Mouse (Mus musculus): ENCODE results near the gene Gzma. TPM values are rescaled to one million over a fixed set of nuclear protein-coding genes. Genes with fewer than 3 reads are reported as not detected.

The Gzma gene
- 0.13 and 0.51 TPM in 2 replicates for polyA plus RNA-seq (2012; rRNA removed)

DNA sequence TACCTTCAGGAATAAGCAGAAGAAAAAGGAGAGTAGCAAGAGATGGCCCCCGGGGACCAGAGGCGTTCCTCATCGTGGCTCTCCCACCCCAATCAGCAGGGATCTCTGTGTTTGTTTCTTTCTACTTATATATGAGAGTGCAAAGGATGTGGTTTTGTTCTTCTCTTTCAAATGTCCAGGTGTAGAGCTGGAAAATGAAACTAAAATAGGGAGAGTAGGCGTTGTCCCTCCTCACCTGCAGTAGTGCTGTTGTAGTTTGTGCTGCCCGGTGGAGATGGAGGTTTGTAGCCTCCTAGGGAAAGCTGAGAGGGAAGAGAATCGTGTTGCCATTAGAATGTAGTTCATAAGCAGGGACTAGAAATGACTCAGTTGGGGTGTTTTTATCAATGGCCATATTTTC, at the start of gene Gzma:
Gene Gzma, minus strand, starts transcription at position 103 of the 400 bp plus-strand sequence.
- Histone ChIP-seq H3K27ac (ENCODE audit: insufficient read depth, low read length) (no peak within 1 kb of the TSS), H3K4me1 (ENCODE audit: control insufficient read depth, insufficient read depth, low read length) (no peaks in the 10 kb centered on the region), H3K4me3 (ENCODE audit: insufficient read depth, low read length) (no peak within 1 kb of the TSS)
- TF ChIP-seq CTCF (IDR thresholded peaks at IDR 0.05; ENCODE audit: extremely low read depth, insufficient read depth, low read length) (no peak), POLR2A (IDR thresholded peaks at IDR 0.05; ENCODE audit: extremely low read depth, insufficient read depth, low read length) (no peak)

DNA sequence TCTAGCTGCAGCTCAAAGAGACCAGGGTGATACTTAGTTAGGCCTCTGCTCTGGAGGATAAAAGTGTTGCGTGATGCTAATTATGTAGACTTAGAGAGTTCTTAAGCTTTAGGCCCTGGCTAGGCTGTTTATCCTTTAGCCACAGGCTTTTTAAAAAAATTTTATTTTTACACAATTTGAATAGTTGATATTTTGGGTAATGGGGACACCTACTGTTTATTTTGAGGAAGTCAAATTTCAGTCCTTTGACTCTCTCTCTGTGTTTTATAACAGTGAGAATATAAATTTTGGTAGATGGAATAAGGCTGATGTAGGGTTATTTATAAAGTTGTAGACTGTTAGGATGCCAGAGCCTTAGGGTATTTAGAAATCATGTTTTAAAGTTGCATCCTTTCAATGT, 38.8 kb upstream of the Gzma start:
- Histone ChIP-seq H3K4me1 (ENCODE audit: control insufficient read depth, insufficient read depth, low read length) (no peaks in the 10 kb centered on the region), H3K4me3 (ENCODE audit: insufficient read depth, low read length) (no peak overlapping the region), H3K27ac (ENCODE audit: insufficient read depth, low read length) (no peak overlapping the region)
- TF ChIP-seq POLR2A (IDR thresholded peaks at IDR 0.05; ENCODE audit: extremely low read depth, insufficient read depth, low read length) (no peak), CTCF (IDR thresholded peaks at IDR 0.05; ENCODE audit: extremely low read depth, insufficient read depth, low read length) (no peak)

DNA sequence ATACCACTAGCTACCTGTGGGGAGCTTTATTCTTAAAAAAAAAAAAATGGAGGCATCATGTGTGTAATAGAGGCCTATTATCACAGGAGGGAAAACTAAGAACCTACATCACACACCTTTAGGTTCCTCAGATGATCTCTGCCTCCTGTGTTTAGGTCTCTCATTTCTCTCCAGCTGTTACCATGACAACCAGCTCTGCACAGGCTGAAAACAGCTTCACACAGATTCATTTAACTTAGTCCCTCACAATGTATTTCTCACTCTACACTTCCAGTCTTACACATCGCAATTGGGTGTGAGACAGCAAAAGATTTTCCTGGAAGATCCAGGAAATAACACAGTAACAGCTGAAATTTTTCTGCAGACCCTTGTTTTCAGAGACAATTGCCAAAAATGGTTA, 29.2 kb upstream of the Gzma start:
- TF ChIP-seq POLR2A (IDR thresholded peaks at IDR 0.05; ENCODE audit: extremely low read depth, insufficient read depth, low read length) (no peak), CTCF (IDR thresholded peaks at IDR 0.05; ENCODE audit: extremely low read depth, insufficient read depth, low read length) (no peak)
- no peak overlapping the region for H3K4me3 ChIP-seq (ENCODE audit: insufficient read depth, low read length)
- no peaks in the 10 kb centered on the region for H3K4me1 ChIP-seq (ENCODE audit: control insufficient read depth, insufficient read depth, low read length)
- H3K27ac ChIP-seq (ENCODE audit: insufficient read depth, low read length), result no peak overlapping the region

DNA sequence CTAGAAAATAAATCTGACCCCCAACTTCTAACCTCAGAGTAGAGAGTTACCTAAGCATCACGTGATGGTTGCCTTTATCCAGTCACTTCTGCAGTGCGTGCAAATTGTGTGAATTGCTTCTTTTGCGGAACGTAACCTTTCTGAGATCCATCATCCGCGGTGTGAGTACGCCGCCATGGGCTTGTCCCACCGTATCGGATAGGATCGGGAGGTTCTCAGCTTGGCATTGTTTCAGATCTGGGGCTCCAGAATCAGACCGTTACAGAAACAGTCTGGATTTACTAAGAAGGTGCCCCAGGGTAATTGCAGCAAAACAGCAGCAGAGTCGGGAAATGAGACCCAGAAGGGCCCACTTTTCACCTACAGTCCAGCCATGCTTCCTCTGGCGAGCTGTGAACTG, 20.5 kb upstream of the Gzma start:
- H3K4me1 ChIP-seq (ENCODE audit: control insufficient read depth, insufficient read depth, low read length), result no peaks in the 10 kb centered on the region
- no peak overlapping the region for H3K4me3 ChIP-seq (ENCODE audit: insufficient read depth, low read length)
- H3K27ac ChIP-seq (ENCODE audit: insufficient read depth, low read length), result no peak overlapping the region
- TF ChIP-seq CTCF (IDR thresholded peaks at IDR 0.05; ENCODE audit: extremely low read depth, insufficient read depth, low read length) (no peak), POLR2A (IDR thresholded peaks at IDR 0.05; ENCODE audit: extremely low read depth, insufficient read depth, low read length) (no peak)

DNA sequence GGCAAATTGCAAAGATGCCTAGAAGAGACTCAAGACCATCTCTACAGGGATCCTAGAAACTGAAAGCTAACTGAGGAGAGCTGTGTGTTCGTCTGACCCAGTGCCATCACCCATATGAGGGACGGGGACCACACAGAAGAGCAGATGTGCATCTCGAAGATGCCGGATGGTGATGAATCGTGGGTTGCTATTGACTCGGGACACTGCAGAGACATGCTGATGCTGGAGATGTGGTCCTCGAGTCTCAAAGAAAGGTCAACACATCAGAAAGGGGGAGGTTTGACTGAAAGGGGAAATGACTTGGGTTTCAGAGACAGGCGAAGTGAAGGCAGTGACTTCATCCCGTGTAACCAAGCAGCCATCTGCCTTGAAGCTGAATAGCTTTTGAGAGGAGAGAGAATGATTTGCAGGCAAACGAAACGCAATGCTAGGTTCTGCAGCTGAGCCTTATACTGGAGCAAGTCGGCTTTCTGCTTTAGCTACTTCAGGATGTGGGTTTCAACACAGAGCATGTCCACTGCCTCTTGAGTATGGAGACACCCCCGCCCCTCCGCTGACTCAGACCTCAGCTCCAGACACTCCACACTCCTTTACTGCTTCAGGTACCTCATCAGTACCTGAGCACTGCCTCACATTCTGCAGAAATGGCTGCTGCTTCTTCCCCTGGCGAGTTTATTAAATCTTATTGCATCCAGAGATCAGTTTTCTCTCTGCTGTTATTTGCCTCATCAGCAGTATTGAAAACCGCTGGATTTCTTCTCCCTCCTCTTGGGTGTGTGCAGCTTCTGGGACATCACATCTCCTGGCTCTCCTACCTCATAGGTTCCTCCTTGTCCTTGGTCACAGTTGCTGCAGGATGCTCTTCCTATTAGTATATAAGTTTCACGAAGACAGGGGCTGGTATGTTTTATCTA, 19.8 kb upstream of the Gzma start:
- Histone ChIP-seq H3K4me1 (ENCODE audit: control insufficient read depth, insufficient read depth, low read length) (no peaks in the 10 kb centered on the region), H3K4me3 (ENCODE audit: insufficient read depth, low read length) (no peak overlapping the region), H3K27ac (ENCODE audit: insufficient read depth, low read length) (no peak overlapping the region)
- TF ChIP-seq CTCF (IDR thresholded peaks at IDR 0.05; ENCODE audit: extremely low read depth, insufficient read depth, low read length) (no peak), POLR2A (IDR thresholded peaks at IDR 0.05; ENCODE audit: extremely low read depth, insufficient read depth, low read length) (no peak)

DNA sequence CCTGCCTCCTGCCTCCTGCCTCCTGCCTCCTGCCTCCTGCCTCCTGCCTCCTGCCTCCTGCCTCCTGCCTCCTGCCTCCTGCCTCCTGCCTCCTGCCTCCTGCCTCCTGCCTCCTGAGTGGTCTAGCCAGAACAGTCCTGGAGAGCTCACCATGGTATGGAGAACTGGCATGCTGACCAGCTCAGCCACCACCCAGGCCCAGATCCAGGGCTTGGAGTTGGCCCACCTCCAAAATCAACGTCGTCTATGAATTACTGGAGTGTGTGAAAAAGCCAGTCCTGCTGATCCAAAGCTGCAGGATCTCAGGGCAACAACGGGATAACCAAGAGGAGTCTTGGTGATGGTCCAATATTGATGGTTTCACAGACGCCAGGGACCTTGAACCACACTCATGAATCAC, 18.2 kb upstream of the Gzma start:
- Histone ChIP-seq H3K27ac (ENCODE audit: insufficient read depth, low read length) (no peak overlapping the region), H3K4me3 (ENCODE audit: insufficient read depth, low read length) (no peak overlapping the region), H3K4me1 (ENCODE audit: control insufficient read depth, insufficient read depth, low read length) (no peaks in the 10 kb centered on the region)
- TF ChIP-seq CTCF (IDR thresholded peaks at IDR 0.05; ENCODE audit: extremely low read depth, insufficient read depth, low read length) (no peak), POLR2A (IDR thresholded peaks at IDR 0.05; ENCODE audit: extremely low read depth, insufficient read depth, low read length) (no peak)

DNA sequence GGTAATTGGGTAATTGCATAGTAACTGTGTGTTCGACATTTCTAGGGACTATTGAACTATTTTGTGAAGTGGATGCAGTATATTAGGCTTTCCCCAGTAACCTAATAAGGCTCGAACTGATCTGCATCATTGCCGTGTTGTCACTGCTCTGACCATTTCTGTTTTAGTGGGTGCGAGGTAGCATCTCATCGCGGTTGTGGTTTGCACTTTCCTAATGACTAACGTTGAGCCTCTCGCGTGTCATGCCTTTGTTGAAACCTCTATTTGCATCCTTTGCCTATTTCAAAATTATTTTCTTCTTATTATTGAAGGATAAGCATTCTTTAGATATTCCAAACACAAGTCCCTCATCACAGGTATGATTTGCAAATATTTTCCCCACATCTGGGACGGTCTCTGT, 4.0 kb upstream of the Gzma start:
- Histone ChIP-seq H3K4me3 (ENCODE audit: insufficient read depth, low read length) (no peak overlapping the region), H3K27ac (ENCODE audit: insufficient read depth, low read length) (no peak overlapping the region), H3K4me1 (ENCODE audit: control insufficient read depth, insufficient read depth, low read length) (no peaks in the 10 kb centered on the region)
- TF ChIP-seq POLR2A (IDR thresholded peaks at IDR 0.05; ENCODE audit: extremely low read depth, insufficient read depth, low read length) (no peak), CTCF (IDR thresholded peaks at IDR 0.05; ENCODE audit: extremely low read depth, insufficient read depth, low read length) (no peak)

DNA sequence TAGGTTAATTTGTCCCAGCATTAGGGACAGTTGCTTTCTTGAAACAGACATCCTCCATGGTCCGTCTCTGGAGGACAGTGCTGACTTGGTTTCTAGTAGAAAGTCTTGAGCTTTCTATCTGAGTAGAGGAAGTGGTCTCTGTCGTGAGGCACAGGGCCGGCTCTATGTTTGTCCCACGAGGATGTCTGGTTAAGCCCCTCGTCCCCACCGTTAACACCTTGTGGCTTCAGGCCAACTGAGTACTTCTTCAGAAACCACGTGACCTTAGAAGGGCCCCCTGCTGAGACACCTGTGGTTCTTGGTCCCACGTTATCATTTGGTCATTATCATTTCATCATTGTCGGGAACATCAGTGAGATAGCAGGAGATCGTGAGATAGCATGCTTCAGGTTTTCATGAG, 1.0 kb upstream of the Gzma start:
- Histone ChIP-seq H3K4me3 (ENCODE audit: insufficient read depth, low read length) (no peak overlapping the region), H3K4me1 (ENCODE audit: control insufficient read depth, insufficient read depth, low read length) (no peaks in the 10 kb centered on the region)
- TF ChIP-seq CTCF (IDR thresholded peaks at IDR 0.05; ENCODE audit: extremely low read depth, insufficient read depth, low read length), result no peak
- TF ChIP-seq POLR2A (IDR thresholded peaks at IDR 0.05; ENCODE audit: extremely low read depth, insufficient read depth, low read length), result no peak

DNA sequence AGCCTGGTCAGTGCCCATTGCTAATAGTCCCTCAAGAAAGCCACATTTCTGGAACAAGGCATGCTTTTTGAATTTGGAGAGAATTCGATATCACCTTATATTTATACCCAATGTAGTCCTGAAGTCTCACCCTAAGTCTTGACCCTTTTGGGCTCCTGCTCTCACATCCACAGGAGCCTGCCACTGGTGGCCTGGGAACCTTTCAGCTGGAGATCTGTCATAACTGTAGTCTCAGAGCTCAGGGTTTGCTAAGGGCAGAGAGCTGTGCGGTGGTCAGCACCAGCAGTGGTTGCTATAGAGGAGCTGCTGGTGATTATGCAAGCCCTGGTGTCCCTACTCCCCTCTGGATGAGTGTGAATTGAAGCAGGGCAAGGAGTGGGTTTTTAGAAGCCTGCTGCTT, 2.4 kb downstream of the Gzma start:
- H3K27ac ChIP-seq (ENCODE audit: insufficient read depth, low read length), result no peak overlapping the region
- TF ChIP-seq POLR2A (IDR thresholded peaks at IDR 0.05; ENCODE audit: extremely low read depth, insufficient read depth, low read length), result no peak
- TF ChIP-seq CTCF (IDR thresholded peaks at IDR 0.05; ENCODE audit: extremely low read depth, insufficient read depth, low read length), result no peak
- H3K4me1 ChIP-seq (ENCODE audit: control insufficient read depth, insufficient read depth, low read length), result no peaks in the 10 kb centered on the region
- H3K4me3 ChIP-seq (ENCODE audit: insufficient read depth, low read length), result no peak overlapping the region

More for the DNA sequence above, 1.0 kb upstream of the Gzma start:
- no peak overlapping the region for H3K27ac ChIP-seq (ENCODE audit: insufficient read depth, low read length)

DNA sequence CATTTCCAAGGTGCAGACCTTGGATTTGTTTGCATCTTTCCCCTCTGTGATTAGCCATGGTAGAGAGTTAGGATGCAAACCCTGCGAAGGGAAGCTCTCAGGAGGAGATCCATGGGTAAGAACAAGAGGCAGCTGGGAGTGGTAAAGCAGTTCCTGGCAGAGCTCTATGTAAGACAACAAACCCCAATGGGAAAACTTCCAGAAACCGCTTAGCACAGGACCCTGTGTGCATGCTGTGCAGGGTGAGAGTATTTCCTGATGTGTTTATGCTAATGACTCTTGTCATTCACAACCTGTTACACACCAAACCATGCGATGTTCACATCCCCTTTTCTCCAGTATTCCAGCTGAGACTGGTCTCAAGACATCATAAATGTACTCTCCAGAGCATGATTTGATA, 3.8 kb downstream of the Gzma start:
- no peak overlapping the region for H3K4me3 ChIP-seq (ENCODE audit: insufficient read depth, low read length)
- no peaks in the 10 kb centered on the region for H3K4me1 ChIP-seq (ENCODE audit: control insufficient read depth, insufficient read depth, low read length)
- H3K27ac ChIP-seq (ENCODE audit: insufficient read depth, low read length), result no peak overlapping the region
- no peak for TF ChIP-seq POLR2A (IDR thresholded peaks at IDR 0.05; ENCODE audit: extremely low read depth, insufficient read depth, low read length)
- TF ChIP-seq CTCF (IDR thresholded peaks at IDR 0.05; ENCODE audit: extremely low read depth, insufficient read depth, low read length), result no peak

Data from cortical plate, adult 2 months (tissue).